Mouse (Mus musculus) cerebellum, postnatal 14 days (tissue): ENCODE data around the gene Snai1.

Source experiments
- DNase-seq, 2 experiments: peaks; one replicate each; pipeline ENCODE4 v3.0.0; 2021; ENCODE audit warnings: mixed read lengths in 2 of 2

Snai1 gene

GRCm38 (mm10) chr2:167551342-167551920, 13.4 kb downstream of the Snai1 start:
- DNase-seq: no peak

- DNase-seq: no peak
Observed at GRCm38 (mm10) chr2:167552292-167552691, 14.3 kb downstream of the Snai1 start.

GRCm38 (mm10) chr2:167552927-167553402, 15.0 kb downstream of the Snai1 start:
- no peak for DNase-seq

- no peak for DNase-seq
Observed at GRCm38 (mm10) chr2:167555766-167556165, 17.8 kb downstream of the Snai1 start.

DNA sequence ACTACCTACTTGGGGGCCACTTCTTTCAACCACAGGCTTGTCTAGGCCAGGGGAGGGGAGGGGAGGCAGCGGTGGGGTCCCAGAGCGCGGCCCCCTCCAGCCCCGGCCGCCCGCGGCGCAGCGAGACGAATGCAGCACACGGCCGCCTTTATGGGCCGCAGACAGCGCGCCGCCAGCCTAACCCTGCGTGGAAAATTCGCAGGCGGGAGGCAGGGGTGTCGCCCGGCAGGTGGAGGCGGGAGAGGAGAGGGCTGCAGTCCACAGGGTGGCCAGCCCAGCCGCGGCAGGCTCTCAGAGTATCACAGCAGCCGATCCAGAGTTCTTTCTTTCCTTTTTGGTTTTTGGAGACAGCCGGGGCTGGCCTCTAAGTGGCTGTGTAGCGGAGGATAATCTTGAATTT, 21.4 kb downstream of the Snai1 start:
- no peak for DNase-seq

DNA sequence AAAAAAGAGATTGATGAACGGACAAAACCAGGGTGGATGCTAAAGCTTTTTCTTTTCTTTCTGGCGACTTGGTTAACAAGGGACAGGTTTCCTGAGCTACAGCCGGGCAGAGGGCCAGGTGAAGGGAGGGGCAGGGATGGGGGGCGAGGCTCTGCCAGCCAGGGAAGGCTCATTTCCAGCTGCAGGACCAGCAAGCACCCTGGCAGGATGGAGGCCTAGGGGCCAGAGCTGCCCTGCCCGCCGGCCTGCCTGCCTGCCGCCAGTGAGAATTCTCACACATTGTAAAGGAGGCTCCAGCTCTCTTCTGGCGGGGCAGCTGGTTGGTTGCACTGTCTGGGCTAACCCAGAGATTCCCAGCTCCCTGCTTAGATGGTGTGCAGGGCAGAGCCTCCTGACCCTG, 24.1 kb downstream of the Snai1 start:
- DNase-seq: peak; percentile 54 to 76

- DNase-seq: no peak
Observed at GRCm38 (mm10) chr2:167563035-167563434, 25.0 kb downstream of the Snai1 start.

GRCm38 (mm10) chr2:167563703-167564102, 25.7 kb downstream of the Snai1 start:
- peak in 1 of 2 experiments; percentile 22 for DNase-seq

DNA sequence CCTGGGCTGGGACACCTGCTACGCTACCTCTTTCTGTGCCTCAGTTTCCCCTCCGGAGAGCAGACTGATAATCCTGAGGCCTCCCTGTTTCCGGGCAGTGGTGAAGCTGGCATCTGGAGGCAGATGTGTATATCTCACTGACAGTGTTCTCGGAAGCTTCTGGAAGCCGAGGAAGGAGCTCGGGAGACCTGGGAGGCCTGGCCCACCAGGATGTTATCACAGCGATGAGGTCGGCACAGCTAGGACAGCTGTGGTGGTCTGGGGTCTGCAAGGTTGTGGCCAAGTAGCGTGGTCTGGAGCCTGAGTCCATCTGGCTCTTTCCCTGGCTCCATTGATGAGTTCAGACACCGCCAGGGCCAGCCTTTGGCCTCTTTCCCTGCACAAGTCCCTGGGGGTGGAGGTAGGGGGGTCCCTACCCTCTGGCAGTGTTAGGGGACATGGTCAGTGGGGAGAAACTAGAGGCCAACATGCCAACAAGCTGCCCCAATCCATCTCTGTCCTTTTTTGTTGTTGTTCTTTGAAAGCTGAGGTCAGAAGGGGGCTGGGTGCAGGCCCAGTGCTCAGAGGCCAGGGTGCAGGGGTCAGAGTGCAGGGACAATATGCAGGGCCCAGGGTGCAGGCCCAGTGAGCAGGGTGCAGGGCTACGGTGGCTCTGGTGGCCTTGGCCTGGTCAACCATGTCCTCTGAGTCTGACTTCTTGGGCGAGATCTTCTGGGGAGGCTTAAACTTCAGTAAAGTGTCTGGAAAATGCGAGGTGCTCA, 26.7 kb downstream of the Snai1 start:
- DNase-seq: no peak

- DNase-seq: no peak
Observed at GRCm38 (mm10) chr2:167565312-167565656, 27.3 kb downstream of the Snai1 start.

GRCm38 (mm10) chr2:167565682-167566081, 27.7 kb downstream of the Snai1 start:
- no peak for DNase-seq

DNA sequence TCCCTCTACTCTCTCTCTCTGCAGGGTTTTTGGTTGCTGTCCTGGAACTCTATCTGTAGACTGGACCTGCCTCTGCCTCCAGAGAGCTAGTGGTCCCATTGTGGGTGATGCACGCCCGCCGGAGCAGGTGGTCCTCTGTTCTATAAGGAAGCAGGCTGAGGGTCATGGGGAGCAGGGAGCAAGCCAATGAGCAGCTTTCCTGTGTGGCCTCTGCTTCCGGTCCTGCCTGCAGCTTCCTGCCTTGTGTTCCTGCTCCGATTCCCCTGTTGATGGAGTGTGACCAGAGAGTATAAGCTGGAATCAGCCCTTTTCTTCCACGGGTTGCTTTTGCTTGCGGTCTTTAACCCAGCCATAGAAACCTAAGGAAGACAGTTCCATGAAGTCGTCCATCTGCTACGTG, 30.1 kb downstream of the Snai1 start:
- DNase-seq: no peak

GRCm38 (mm10) chr2:167569934-167570651, 32.1 kb downstream of the Snai1 start:
- peak in 1 of 2 experiments; percentile 35 for DNase-seq

- DNase-seq: no peak
Observed at GRCm38 (mm10) chr2:167570815-167571214, 32.8 kb downstream of the Snai1 start.

GRCm38 (mm10) chr2:167571442-167572220, 33.6 kb downstream of the Snai1 start:
- DNase-seq: no peak

DNA sequence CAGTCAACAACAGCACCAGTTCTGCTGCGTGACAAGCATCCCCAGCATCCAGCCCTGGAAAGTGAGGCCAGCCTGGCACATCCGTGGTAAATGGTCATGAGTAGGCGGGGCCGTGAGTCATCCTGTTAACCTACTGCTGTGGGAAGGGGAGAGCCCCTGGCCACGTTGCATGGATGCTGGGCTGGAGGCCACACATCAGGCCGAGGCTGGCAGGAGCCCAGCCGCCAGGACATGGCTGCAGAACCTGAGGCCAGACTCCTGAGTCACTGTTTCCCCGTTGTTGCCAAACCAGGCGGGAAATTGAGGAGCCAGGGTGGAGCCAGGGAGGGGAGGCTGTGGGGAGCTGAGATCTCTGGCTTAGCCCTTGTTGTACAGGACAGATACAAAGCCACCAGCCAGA, 36.8 kb downstream of the Snai1 start:
- no peak for DNase-seq

GRCm38 (mm10) chr2:167575581-167575980, 37.6 kb downstream of the Snai1 start:
- no peak for DNase-seq

DNA sequence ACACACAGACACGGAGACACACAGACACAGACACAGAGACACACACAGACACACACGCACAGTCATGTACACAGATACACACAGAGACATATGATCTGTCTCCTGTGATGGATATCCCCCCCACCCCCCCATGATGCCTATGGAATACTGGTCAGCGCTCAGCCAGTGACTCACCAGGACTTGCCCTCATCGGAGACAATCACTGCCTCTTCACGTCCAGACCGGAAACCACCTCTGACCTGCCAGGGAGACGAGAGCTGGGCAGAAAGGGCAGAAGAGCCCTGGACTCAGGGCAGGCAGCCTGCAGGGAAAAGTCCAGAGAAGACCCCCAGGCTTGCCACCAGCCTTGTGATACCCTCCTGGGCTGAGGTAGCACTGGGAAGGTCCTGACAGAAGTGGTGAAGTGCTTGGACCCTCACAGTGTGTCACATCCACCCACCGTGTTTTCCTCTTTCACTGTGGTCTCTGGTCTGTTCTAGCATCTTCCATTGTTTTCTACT, 38.2 kb downstream of the Snai1 start:
- no peak for DNase-seq

DNA sequence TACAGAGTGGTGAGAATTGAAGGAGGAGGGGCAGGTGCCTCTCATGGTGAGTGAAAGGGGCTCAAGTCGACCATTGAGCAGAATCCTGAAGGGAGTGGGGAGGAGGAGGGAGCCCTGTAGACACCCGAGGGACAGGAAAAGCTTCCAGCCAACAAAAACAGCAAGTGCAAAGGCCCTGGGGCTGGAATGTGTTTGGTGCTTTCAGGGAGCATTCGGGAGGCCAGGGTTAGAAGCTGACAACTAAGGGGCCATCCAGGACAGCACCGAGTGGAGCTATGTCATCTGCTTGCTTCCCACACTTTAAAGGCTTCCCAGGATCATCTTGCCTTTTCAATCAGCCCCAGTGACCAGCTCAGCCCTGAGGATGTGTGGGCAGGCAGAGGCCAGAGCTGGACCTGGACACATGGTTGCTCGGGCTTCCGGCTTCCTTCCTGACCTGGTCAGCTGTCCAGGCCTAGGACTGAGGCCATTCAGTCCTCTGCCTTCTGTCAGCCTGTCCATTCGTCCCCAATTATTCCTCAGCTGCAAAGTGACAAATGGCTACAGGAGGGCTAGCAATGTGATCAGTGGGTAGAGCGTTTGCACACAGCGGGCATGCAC, 39.3 kb downstream of the Snai1 start:
- no peak for DNase-seq

DNA sequence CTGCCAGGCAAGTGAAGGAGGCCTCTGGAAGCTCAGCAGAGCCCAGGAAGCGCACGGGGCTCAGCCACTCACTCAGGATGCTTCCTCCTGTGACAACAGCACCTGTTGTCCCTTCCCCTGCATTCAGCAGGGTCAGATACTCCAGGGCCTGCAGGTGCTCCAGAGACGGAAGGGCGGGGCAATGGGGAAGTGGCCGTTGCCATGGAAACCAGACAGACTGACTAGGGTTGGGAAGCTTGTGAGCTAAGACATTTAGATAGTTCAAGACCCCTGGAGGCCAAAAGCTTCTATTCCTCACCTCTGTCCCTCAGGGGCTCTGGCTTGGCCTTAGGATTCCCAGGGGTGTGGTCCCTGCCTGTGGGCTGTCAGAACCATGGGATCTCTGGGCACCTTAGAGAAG, 40.5 kb downstream of the Snai1 start:
- DNase-seq: no peak

GRCm38 (mm10) chr2:167583161-167583952, 45.4 kb downstream of the Snai1 start:
- no peak for DNase-seq

- no peak for DNase-seq
Observed at GRCm38 (mm10) chr2:167585273-167585672, 47.3 kb downstream of the Snai1 start.
